Mouse (Mus musculus) CH12F3 (cell line): ENCODE data around the gene Glb1l.

Source experiments
- in situ Hi-C: fragments of 300-500 bp; cut with MboI; formaldehyde crosslinking; loops from 2 replicates; pipeline ENCODE4 v1.14.3; 2020; ENCODE audit warnings: low sequenced_read_pairs

Gene Glb1l

GRCm38 (mm10) chr1:75155837-75156236 lies 54.8 kb downstream of the Glb1l start:
- in situ Hi-C loops, result no loop called here

GRCm38 (mm10) chr1:75148727-75149126 lies 61.9 kb downstream of the Glb1l start:
- in situ Hi-C loops, result no loop called here
